Mouse (Mus musculus) ovary, adult 10 weeks (tissue): Measurements from ENCODE around the gene Epha6. TPM values are rescaled to one million over a fixed set of nuclear protein-coding genes. Genes with fewer than 3 reads are reported as not detected.

Experiments
- polyA plus RNA-seq: library from polyadenylated mRNA; stranded (reverse); fragments of 350-450 nt; fragmentation: Illumina TruSeq; extraction: RNeasy Lipid Tissue Mini Kit (QIAGEN cat#74804); gene quantifications from one replicate; pipeline ENCODE4 v1.2.3, GENCODE M21; 2014

The Epha6 gene
- 0.51 TPM for polyA plus RNA-seq

DNA sequence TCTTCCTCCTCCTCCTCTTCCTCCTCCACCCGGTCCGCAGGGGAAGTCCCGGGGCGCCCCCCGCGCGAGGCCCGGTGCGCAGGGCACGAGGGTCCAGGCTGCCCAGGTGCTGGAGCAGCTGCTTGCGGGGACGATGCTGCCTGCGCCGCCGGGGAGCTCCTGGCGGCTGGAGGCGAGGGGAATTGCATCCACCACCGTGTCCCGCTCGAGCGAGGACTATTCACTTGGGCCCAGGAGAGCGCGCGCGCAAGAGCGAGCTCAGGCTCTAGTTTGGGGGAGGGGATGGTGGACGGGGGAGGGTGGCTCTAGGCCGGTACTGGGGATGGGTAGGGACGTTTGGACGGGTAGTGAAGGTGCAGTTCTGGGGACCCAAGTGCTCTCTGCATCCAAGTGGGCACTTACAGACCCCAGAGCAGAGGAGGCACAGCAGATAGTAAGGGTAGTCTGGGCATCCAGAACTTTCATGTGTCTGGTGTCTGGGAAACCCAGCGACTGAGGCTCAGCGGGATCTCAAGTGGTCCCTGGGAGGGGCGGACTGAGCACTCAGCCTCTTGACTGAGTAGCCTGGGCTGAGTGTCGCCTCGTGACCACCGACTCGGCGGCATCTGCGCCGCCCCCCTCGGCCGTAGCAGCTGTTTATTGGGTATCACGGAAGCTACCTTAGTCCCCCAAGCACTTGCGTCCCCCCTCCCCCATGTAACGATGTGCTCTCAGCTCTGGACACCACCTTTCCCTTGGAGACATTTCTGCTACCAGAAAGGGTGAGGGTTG is at the start of gene Epha6:
Gene Epha6, minus strand, starts transcription at position 471 of the 771 bp plus-strand sequence.

DNA sequence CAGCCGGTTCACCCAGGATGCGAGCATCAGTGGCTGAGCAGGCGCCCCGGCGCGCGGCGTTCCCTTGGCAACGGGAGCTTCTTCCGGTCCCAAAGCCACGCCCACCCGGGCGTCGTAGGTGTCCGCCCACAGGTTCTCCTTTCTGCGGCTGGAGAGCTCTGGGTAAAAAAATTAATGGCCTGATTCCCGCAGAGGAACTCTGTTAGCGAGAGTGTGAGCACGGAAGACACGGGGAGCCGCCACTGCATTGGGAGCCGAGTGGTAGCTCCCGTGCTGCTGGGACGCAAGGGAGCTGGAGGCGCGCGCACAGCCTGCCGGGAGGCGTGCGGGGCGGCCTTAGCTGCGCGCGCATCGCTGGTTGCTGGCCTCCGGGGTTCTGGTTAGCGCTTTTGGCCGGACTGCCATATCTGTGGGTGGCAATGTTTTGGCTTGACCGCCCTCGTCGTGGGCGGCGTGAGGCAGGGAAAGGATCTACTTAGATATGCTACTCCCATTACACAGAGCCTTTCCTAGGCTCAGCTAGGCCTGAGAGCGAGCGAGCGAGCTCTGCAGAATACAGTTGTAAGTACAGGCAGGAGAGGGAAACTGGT is 966.1 kb downstream of the Epha6 start, which contains the start of gene Arl6:
Gene Arl6, minus strand, starts transcription at position 290 of the 590 bp plus-strand sequence.

